Mouse (Mus musculus) kidney, postnatal 14 days (tissue): ENCODE measurements around the gene Ptger1.
A peak's percentile ranks its signal among the peaks of the same experiment; 100 is the strongest.

Experiments
- DNase-seq: peaks from one replicate; pipeline ENCODE4 v3.0.0; 2022; ENCODE audit warnings: mixed read lengths

The Ptger1 gene

GRCm38 (mm10) chr8:83665969-83666865, at the start of gene Ptger1:
Ptger1 (plus strand) TSS chr8:83666678.
- DNase-seq, result peak; percentile 79

GRCm38 (mm10) chr8:83617111-83617510, 49.4 kb upstream of the Ptger1 start:
- no peak for DNase-seq

- no peak for DNase-seq
Measured at GRCm38 (mm10) chr8:83618566-83618965, 47.9 kb upstream of the Ptger1 start.

DNA sequence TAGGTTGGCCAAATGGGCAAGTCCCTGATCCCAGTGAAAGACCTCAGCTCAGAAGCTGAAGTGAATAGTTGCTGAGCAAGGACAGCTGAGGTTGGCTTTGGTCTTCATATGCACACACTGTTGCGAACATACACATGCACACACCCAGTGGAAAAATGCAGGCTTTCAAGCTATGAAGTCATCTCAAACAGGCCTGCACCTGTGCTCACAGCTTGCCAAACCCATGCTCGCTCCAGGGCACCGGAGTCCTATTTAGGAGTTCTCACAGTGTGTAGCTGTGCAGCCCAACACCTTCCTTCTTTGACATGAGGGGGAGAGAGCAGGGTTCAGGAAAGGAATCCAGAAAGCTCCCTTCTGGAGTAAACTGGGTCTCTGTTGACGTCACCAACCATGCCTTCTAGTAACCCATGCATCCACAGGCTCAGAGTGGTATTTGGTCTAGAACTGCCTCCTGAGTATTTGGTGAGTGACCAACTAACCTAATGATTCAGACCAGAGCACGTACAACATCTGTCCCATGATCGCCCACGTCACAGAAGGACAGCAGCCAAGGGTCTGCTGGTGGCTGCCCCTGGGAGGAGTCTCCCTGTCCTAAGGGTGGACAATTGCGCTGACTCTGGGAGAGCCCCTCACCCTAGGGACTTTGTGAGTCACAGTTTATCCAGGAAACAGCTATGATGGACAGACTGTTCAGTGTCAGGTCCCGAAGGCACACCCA, 46.8 kb upstream of the Ptger1 start:
- DNase-seq, result no peak

DNA sequence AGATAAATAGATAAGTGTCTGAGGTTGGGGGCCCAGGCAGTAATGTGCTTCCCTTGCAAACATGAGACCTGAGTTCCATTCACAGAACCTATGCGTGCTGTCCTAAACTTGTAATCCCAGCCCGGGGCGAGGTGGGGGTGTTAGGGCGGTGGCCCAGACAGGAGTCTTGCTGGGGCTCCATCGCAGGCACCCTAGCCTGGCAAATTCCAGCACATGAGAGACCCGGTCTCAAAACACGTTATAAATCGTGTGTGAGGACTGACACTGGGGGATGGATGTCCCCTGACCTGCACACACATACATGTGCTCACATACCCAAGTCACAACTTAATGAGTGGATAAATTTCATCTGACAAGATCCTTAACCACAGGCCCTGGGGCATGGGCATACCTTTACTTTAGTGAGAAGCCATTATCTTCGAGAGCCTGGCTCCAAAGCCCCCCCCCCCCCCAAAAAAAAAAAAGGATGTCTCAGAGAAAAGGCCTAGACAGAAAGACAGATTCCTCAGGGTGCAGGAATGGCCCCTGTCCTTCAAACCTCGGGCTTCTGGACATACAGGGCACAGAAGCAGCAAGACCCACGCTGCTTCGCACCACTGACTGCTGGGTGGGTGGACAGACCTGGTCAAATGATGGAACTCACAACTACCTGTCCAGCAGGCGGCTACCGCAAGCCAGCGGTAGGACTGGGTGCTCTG, 44.6 kb upstream of the Ptger1 start:
- no peak for DNase-seq

DNA sequence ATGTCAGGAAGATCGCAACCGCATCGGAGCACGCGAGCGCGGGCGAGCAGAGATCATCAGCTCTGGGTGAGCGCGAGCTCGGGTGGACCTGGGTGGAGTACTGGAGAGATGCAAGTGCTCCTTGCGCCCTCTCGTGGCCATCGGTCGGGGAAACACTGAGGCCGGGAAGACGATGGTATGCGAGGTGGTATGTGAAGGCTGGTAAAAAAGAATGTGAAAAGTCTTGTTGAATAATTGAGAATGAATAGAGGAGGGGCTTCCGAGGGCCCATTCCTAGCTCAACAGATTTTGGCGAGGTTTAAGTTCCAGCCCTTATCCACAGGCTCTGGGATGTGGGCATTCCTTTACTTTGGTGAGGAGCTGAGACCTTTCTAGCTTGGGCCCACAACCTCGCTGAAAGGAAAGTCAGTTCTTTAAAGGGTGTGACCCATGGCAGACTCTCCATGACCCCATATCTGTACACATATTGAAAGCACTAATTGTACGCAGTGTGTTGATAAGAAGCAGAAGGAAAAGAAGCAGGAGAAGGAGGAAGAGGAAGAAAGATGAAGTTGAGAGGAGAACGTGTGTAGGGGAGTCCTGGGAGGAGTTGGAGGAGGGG, 44.0 kb upstream of the Ptger1 start:
- DNase-seq, result peak; percentile 91

DNA sequence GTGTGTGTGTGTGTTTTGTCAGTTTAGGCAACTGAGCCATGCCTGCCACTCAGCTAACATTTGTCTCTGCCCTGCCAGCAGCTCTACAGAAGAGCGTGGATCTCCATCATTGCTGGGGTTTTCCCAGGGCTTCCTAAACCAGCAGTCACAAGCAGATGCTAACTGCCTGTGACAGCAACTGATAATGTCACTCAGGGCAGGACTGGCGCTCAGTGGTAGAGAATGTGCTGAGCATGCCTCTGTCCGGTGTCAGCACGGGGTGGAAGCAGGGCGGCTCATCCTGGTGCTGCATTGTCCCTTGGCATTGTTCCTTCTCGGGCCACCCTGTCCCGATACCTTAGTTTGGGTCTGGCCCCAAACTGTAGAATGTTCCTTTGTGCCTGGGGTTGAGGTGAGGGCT, 42.9 kb upstream of the Ptger1 start:
- no peak for DNase-seq

- peak; percentile 57 for DNase-seq
Measured at GRCm38 (mm10) chr8:83624739-83625138, 41.7 kb upstream of the Ptger1 start.

DNA sequence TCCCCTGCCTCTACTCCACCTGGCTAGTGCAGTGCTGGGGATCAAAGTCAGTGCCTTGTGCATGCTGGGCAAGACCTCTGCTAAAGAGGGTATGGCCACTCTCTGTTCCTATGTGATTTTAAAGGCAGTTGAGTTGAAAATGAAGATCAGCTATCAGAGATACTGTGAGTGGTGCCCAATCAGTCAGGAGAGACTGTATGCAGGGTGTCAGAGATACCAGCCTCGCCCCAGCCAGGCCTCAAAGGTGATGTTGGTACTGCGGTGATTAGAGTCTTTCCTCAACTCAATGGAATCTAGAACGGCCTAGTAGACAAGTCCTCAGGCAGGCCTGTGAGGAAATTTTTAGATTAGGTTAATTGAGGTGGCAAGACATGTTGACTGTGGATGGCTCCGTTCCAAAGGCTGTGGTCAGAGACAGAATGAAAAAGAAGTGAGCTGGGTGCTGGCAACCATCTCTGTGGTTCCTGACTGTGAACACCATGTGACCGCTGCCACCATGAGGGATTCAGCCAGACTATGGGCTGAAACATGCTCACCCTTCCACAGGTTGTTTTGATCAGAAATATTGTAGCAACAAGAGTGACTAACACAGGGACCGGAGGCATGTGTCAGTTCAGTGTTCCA, 40.7 kb upstream of the Ptger1 start:
- no peak for DNase-seq

- no peak for DNase-seq
Measured at GRCm38 (mm10) chr8:83632083-83632707, 34.3 kb upstream of the Ptger1 start.

- DNase-seq, result no peak
Measured at GRCm38 (mm10) chr8:83638856-83639255, 27.6 kb upstream of the Ptger1 start.

DNA sequence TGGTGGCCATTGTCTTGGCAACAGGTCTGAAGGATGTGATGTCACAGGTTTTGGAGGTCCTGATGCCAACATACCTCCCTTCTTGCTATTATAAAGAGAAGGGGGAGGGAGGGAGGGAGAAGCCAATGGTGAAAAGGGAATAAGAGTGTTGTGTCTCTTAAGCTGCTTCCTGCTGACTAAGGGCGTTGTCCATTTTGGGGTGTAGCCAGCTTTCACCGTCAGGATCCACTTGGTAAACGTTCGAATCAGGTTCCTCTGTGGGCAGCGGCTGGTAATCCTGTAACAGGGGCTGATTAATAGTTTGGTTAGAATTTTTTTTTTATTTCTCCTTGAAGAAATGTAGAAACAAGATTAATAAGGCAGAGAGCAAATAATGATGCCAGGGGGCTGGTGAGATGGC, 26.8 kb upstream of the Ptger1 start:
- no peak for DNase-seq

- no peak for DNase-seq
Measured at GRCm38 (mm10) chr8:83647511-83647910, 19.0 kb upstream of the Ptger1 start.

- DNase-seq, result no peak
Measured at GRCm38 (mm10) chr8:83648031-83648430, 18.4 kb upstream of the Ptger1 start.

DNA sequence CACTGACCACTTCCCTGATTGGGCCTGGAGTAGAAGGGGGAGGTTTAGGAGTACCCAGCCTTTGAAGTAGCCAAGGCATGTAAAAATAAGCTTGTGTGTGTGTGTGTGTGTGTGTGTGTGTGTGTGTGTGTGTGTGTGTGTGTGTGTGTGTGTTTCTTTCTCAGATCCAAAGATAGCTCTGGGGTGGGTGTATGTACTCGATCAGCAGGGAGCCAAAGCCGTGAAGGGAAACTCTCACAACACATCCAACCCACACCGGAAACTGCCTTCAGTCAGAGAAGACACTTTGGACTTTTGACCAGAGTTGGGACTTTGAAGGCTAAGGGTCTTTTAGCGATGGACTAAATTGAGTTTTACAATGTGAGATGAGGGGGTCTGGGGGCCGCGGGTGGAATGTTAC, 16.8 kb upstream of the Ptger1 start:
- no peak for DNase-seq

GRCm38 (mm10) chr8:83652030-83652743, 14.3 kb upstream of the Ptger1 start, which contains the start of gene Gipc1:
Gipc1 (plus strand) TSS chr8:83652677.
- DNase-seq, result peak; percentile 98

DNA sequence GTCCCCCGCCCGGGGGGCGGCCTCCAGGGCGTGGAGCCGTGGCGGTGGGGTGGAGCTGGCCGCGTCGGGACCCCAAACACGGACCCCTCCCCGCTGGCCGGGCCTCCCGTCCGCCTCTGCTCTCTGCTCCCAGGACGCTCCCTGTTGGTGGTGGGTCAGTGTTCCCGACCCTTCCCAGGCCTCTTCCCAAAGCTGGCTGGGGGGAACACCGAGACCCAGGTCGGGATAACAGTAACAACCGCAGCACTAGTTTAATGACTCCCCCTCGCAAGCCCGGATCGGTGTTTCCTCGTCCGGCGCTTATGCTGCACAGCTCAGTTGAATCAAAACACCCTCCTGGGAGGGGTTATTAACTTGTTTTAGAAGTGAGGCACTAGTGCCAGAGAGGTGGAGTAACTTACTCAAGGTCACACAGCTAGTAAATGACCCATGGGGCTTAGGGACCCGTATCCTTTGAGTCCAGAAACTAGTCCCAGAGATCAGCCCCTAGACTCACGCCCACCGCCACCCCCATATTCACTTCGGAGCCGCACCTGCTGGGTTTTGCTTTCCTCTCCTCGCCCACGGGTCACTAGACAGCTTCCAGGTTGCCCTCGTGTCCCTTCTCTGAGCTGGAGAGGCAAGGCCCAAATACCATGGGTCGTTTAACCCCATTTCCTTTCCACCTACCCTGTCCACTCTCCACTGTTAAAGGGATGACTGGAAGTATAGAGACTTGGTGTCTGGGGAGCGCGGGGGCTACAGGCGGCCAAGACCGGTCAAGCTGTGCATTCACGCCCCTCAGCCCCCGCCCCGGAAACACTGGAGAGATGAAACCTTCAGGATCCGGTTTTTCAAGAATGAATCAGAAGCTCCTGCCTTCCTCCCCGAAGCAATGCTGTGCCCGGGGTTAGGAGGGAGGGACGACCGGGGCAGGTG, 13.5 kb upstream of the Ptger1 start:
- DNase-seq, result no peak

- no peak for DNase-seq
Measured at GRCm38 (mm10) chr8:83653662-83654017, 12.8 kb upstream of the Ptger1 start.

GRCm38 (mm10) chr8:83654725-83655124, 11.8 kb upstream of the Ptger1 start:
- no peak for DNase-seq

- no peak for DNase-seq
Measured at GRCm38 (mm10) chr8:83656043-83656442, 10.4 kb upstream of the Ptger1 start.
